Mouse (Mus musculus) neural tube, embryonic 12.5 days (tissue): ENCODE measurements around the gene Kynu. TPM values are rescaled to one million over a fixed set of nuclear protein-coding genes. Genes with fewer than 3 reads are reported as not detected.

ENCODE experiments used
- ATAC-seq: fragments of 200-750 bp; cut with Nextera tagmentation; 2 replicates; pipeline ENCODE4 v1.8.0; 2017; ENCODE audit warnings: low read depth, mild to moderate bottlenecking, moderate TSS enrichment, moderate library complexity; ENCODE audit not compliant: low FRiP score
- H3K27ac ChIP-seq: fragments of 300-500 bp; sonication (generic); 2 replicates; pipeline ENCODE4 v1.5.1; 2016
- H3K27me3 ChIP-seq: fragments of 300-500 bp; sonication (generic); replicated peaks from 2 replicates; pipeline ENCODE4 v1.6.1; 2016; ENCODE audit warnings: mild to moderate bottlenecking
- H3K36me3 ChIP-seq: fragments of 300-500 bp; sonication (generic); 2 replicates; pipeline ENCODE4 v1.6.1; 2016; ENCODE audit warnings: mild to moderate bottlenecking
- H3K4me1 ChIP-seq: fragments of 300-500 bp; sonication (generic); 2 replicates; pipeline ENCODE4 v1.6.1; 2016
- H3K4me2 ChIP-seq: fragments of 300-500 bp; sonication (generic); replicated peaks from 2 replicates; pipeline ENCODE4 v1.6.1; 2016; ENCODE audit warnings: mild to moderate bottlenecking
- H3K4me3 ChIP-seq: fragments of 300-500 bp; sonication (generic); 2 replicates; pipeline ENCODE4 v1.5.1; 2016
- H3K9ac ChIP-seq: fragments of 300-500 bp; sonication (generic); 2 replicates; pipeline ENCODE4 v1.6.1; 2016; ENCODE audit warnings: mild to moderate bottlenecking
- H3K9me3 ChIP-seq: fragments of 300-500 bp; sonication (generic); 2 replicates; pipeline ENCODE4 v1.6.1; 2016; ENCODE audit warnings: mild to moderate bottlenecking
- WGBS: fragments of 180-500 bp; shearing (Covaris S2); methylation state at CpG from one replicate; pipeline ENCODE4 v1.1.7; 2016; 5-methylcytosine and 5-hydroxymethylcytosine counted together
- polyA plus RNA-seq: library from polyadenylated mRNA; unstranded; fragments of >200 nt; fragmentation: Nextera tagmentation; extraction: Ambion mirVana; gene quantifications from 2 replicates; pipeline ENCODE4 v1.2.1, GENCODE M21; 2016

Kynu gene
- polyA plus RNA-seq, 1 experiment from 2014 or later: 0.47 TPM

GRCm38 (mm10) chr2:43573526-43573925 lies 18.4 kb downstream of the Kynu start:
- Histone ChIP-seq H3K4me2 (no peak overlapping the region), H3K27me3 (no peaks in the 10 kb centered on the region), H3K9ac (no peak overlapping the region), H3K36me3 (no peaks in the 10 kb centered on the region), H3K4me1 (no peaks in the 10 kb centered on the region), H3K27ac (no peak overlapping the region), H3K9me3 (no peaks in the 10 kb centered on the region), H3K4me3 (no peak overlapping the region)
- no peak for ATAC-seq
- WGBS: 84% methylated on average over 1 of the region's 1 CpGs

GRCm38 (mm10) chr2:43583243-43583812 lies 28.2 kb downstream of the Kynu start:
- Histone ChIP-seq H3K4me1 (no peaks in the 10 kb centered on the region), H3K9me3 (no peaks in the 10 kb centered on the region), H3K36me3 (no peaks in the 10 kb centered on the region), H3K4me2 (no peak overlapping the region), H3K27ac (no peak overlapping the region), H3K4me3 (no peak overlapping the region), H3K27me3 (no peaks in the 10 kb centered on the region), H3K9ac (no peak overlapping the region)
- no peak for ATAC-seq
- WGBS: 25% methylated on average over 8 of the region's 8 CpGs

- no peaks in the 10 kb centered on the region for H3K36me3 ChIP-seq
- H3K4me2 ChIP-seq: no peak overlapping the region
- no peak overlapping the region for H3K4me3 ChIP-seq
- no peak for ATAC-seq
- no peak overlapping the region for H3K27ac ChIP-seq
- H3K4me1 ChIP-seq: no peaks in the 10 kb centered on the region
- 83% methylated on average over 3 of the region's 3 CpGs for WGBS
- no peak overlapping the region for H3K9ac ChIP-seq
- no peaks in the 10 kb centered on the region for H3K9me3 ChIP-seq
- H3K27me3 ChIP-seq: no peaks in the 10 kb centered on the region
These were observed 30.4 kb downstream of the Kynu start for GRCm38 (mm10) chr2:43585508-43585907.

GRCm38 (mm10) chr2:43587832-43588231 lies 32.7 kb downstream of the Kynu start:
- no peak overlapping the region for H3K4me2 ChIP-seq
- H3K9me3 ChIP-seq: no peaks in the 10 kb centered on the region
- no peak overlapping the region for H3K27ac ChIP-seq
- no peaks in the 10 kb centered on the region for H3K27me3 ChIP-seq
- H3K9ac ChIP-seq: no peak overlapping the region
- H3K4me3 ChIP-seq: no peak overlapping the region
- no peak for ATAC-seq
- H3K36me3 ChIP-seq: no peaks in the 10 kb centered on the region
- no peaks in the 10 kb centered on the region for H3K4me1 ChIP-seq
- WGBS: 77% methylated on average over 2 of the region's 2 CpGs

GRCm38 (mm10) chr2:43592001-43592704 lies 37.0 kb downstream of the Kynu start:
- no peak overlapping the region for H3K9ac ChIP-seq
- no peak overlapping the region for H3K27ac ChIP-seq
- ATAC-seq: no peak
- WGBS: 71% methylated on average over 1 of the region's 1 CpGs
- H3K4me3 ChIP-seq: no peak overlapping the region
- no peaks in the 10 kb centered on the region for H3K4me1 ChIP-seq
- H3K9me3 ChIP-seq: no peaks in the 10 kb centered on the region
- no peaks in the 10 kb centered on the region for H3K36me3 ChIP-seq
- no peaks in the 10 kb centered on the region for H3K27me3 ChIP-seq
- H3K4me2 ChIP-seq: no peak overlapping the region

- Histone ChIP-seq H3K4me1 (no peaks in the 10 kb centered on the region), H3K4me2 (no peak overlapping the region), H3K9ac (no peak overlapping the region), H3K9me3 (no peaks in the 10 kb centered on the region), H3K4me3 (no peak overlapping the region), H3K27me3 (no peaks in the 10 kb centered on the region), H3K27ac (no peak overlapping the region), H3K36me3 (no peaks in the 10 kb centered on the region)
- ATAC-seq: no peak
- WGBS: 11% methylated on average over 6 of the region's 6 CpGs
These were observed 58.4 kb downstream of the Kynu start for GRCm38 (mm10) chr2:43613571-43613970.

- ATAC-seq: no peak
- Histone ChIP-seq H3K27ac (no peak overlapping the region), H3K9ac (no peak overlapping the region), H3K4me3 (no peak overlapping the region), H3K9me3 (no peaks in the 10 kb centered on the region), H3K27me3 (no peaks in the 10 kb centered on the region), H3K4me2 (no peak overlapping the region), H3K4me1 (no peaks in the 10 kb centered on the region), H3K36me3 (no peaks in the 10 kb centered on the region)
These were observed 66.0 kb downstream of the Kynu start for GRCm38 (mm10) chr2:43621140-43621539.

- Histone ChIP-seq H3K4me3 (no peak overlapping the region), H3K4me1 (no peaks in the 10 kb centered on the region), H3K9me3 (no peaks in the 10 kb centered on the region), H3K36me3 (no peaks in the 10 kb centered on the region), H3K4me2 (no peak overlapping the region), H3K27ac (no peak overlapping the region), H3K27me3 (no peaks in the 10 kb centered on the region), H3K9ac (no peak overlapping the region)
- no peak; the same call in 1 of the 2 replicates for ATAC-seq
- WGBS: 0% methylated on average over 1 of the region's 1 CpGs
These were observed 67.7 kb downstream of the Kynu start for GRCm38 (mm10) chr2:43622844-43623243.

- H3K4me1 ChIP-seq: no peaks in the 10 kb centered on the region
- H3K9me3 ChIP-seq: no peaks in the 10 kb centered on the region
- H3K27me3 ChIP-seq: no peaks in the 10 kb centered on the region
- ATAC-seq: no peak
- H3K4me2 ChIP-seq: no peak overlapping the region
- no peaks in the 10 kb centered on the region for H3K36me3 ChIP-seq
- no peak overlapping the region for H3K27ac ChIP-seq
- H3K4me3 ChIP-seq: no peak overlapping the region
- no peak overlapping the region for H3K9ac ChIP-seq
These were observed 76.7 kb downstream of the Kynu start for GRCm38 (mm10) chr2:43631786-43632185.

- H3K36me3 ChIP-seq: no peaks in the 10 kb centered on the region
These were observed 81.4 kb downstream of the Kynu start for GRCm38 (mm10) chr2:43636498-43636897.

GRCm38 (mm10) chr2:43646962-43647361 lies 91.8 kb downstream of the Kynu start:
- Histone ChIP-seq H3K4me1 (no peaks in the 10 kb centered on the region), H3K9ac (no peak overlapping the region), H3K4me2 (no peak overlapping the region), H3K4me3 (no peak overlapping the region), H3K27ac (no peak overlapping the region), H3K9me3 (no peaks in the 10 kb centered on the region), H3K36me3 (no peaks in the 10 kb centered on the region), H3K27me3 (no peaks in the 10 kb centered on the region)
- 89% methylated on average over 2 of the region's 2 CpGs for WGBS
- no peak for ATAC-seq

More at GRCm38 (mm10) chr2:43636498-43636897, 81.4 kb downstream of the Kynu start:
- ATAC-seq: no peak
- no peaks in the 10 kb centered on the region for H3K27me3 ChIP-seq
- no peaks in the 10 kb centered on the region for H3K9me3 ChIP-seq
- H3K9ac ChIP-seq: no peak overlapping the region
- no peak overlapping the region for H3K4me3 ChIP-seq
- no peak overlapping the region for H3K27ac ChIP-seq
- no peaks in the 10 kb centered on the region for H3K4me1 ChIP-seq
- H3K4me2 ChIP-seq: no peak overlapping the region

- no peak overlapping the region for H3K27ac ChIP-seq
- H3K4me1 ChIP-seq: no peaks in the 10 kb centered on the region
- H3K4me2 ChIP-seq: no peak overlapping the region
- H3K4me3 ChIP-seq: no peak overlapping the region
- H3K9ac ChIP-seq: no peak overlapping the region
- no peaks in the 10 kb centered on the region for H3K27me3 ChIP-seq
- no peaks in the 10 kb centered on the region for H3K9me3 ChIP-seq
- no peaks in the 10 kb centered on the region for H3K36me3 ChIP-seq
- no peak for ATAC-seq
These were observed 114.5 kb downstream of the Kynu start for GRCm38 (mm10) chr2:43669588-43669987.

GRCm38 (mm10) chr2:43673619-43674018 lies 118.5 kb downstream of the Kynu start:
- WGBS: 1% methylated on average over 6 of the region's 6 CpGs
- H3K9ac ChIP-seq: no peak overlapping the region
- no peaks in the 10 kb centered on the region for H3K27me3 ChIP-seq
- H3K27ac ChIP-seq: no peak overlapping the region
- no peak overlapping the region for H3K4me3 ChIP-seq
- no peak overlapping the region for H3K4me2 ChIP-seq
- no peaks in the 10 kb centered on the region for H3K4me1 ChIP-seq
- ATAC-seq: peak; percentile 89
- no peaks in the 10 kb centered on the region for H3K36me3 ChIP-seq
- no peaks in the 10 kb centered on the region for H3K9me3 ChIP-seq
